Mouse (Mus musculus): ENCODE data around the gene Adcyap1.

DNA sequence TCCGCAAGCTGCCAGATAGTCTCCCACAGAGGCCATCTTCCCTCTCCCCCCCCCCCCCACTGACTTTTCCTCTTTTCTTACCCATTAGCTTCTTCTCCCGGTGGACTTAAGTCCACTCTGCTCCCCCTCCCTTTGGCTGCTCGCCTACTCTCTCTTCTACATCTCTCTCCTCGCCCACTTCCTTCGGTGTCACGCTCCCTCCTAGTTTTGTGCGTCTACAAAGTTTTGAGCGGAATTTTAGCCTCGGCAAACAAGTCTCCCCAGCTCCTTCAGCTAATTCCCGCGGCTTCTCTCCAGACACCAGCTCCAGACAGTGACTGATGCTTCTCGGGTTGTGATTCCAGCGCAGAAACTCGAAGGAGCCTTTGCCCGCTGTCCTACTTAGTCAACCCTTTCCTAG lies 401 bp downstream of the Adcyap1 start:
- TF ChIP-seq EP300 (IDR thresholded peaks at IDR 0.05; ENCODE audit: low read depth): no peak
- TF ChIP-seq CTCF (IDR thresholded peaks at IDR 0.05; ENCODE audit: low read depth): no peak
